Mouse (Mus musculus): Measurements from ENCODE around the gene Lcn12. TPM values are rescaled to one million over a fixed set of nuclear protein-coding genes. Genes with fewer than 3 reads are reported as not detected.

The Lcn12 gene
- polyA plus RNA-seq, 1 experiment from 2014 or later: not detected

GRCm38 (mm10) chr2:25509912-25510311 is 16.2 kb upstream of the Lcn12 start:
- Histone ChIP-seq H3K9ac (ENCODE audit: low read depth, low read length) (no peak overlapping the region), H3K4me1 (replicated peaks; ENCODE audit: control insufficient read depth, insufficient read depth, low read length) (no peaks in the 10 kb centered on the region), H3K27ac (ENCODE audit: low read depth, low read length) (no peak overlapping the region), H3K27me3 (ENCODE audit: control insufficient read depth, insufficient read depth, low read length) (no peaks in the 10 kb centered on the region), H3K36me3 (ENCODE audit: control insufficient read depth, insufficient read depth, low read length) (no peaks in the 10 kb centered on the region), H3K9me3 (ENCODE audit: control insufficient read depth, low read length) (no peaks in the 10 kb centered on the region), H3K4me3 (ENCODE audit: low read depth, low read length) (no peak overlapping the region), H3K4me2 (replicated peaks; ENCODE audit: low read depth, low read length) (no peak overlapping the region)
- ATAC-seq (ENCODE audit: low FRiP score) (no peak), DNase-seq (ENCODE audit: low spot score) (no peak)
- WGBS: 68% methylated on average over 3 of the region's 3 CpGs

- peak; percentile 17 for DNase-seq (ENCODE audit: low spot score)
- WGBS: 33% methylated on average over 5 of the region's 5 CpGs
These were observed 13.3 kb upstream of the Lcn12 start for GRCm38 (mm10) chr2:25506964-25507363.

GRCm38 (mm10) chr2:25505860-25506259 is 12.1 kb upstream of the Lcn12 start:
- no peak for ATAC-seq (ENCODE audit: low FRiP score)
- Histone ChIP-seq H3K9ac (ENCODE audit: low read depth, low read length) (no peak overlapping the region), H3K27me3 (ENCODE audit: control insufficient read depth, insufficient read depth, low read length) (no peaks in the 10 kb centered on the region), H3K36me3 (ENCODE audit: control insufficient read depth, insufficient read depth, low read length) (no peaks in the 10 kb centered on the region), H3K4me1 (replicated peaks; ENCODE audit: control insufficient read depth, insufficient read depth, low read length) (peaks cover 4% of the 10 kb centered on the region; the same call in 1 of the 2 replicates), H3K4me3 (ENCODE audit: low read depth, low read length) (no peak overlapping the region), H3K27ac (ENCODE audit: low read depth, low read length) (no peak overlapping the region), H3K4me2 (replicated peaks; ENCODE audit: low read depth, low read length) (no peak overlapping the region), H3K9me3 (ENCODE audit: control insufficient read depth, low read length) (no peaks in the 10 kb centered on the region)
- no peak for DNase-seq (ENCODE audit: low spot score)
- WGBS: 92% methylated on average over 4 of the region's 4 CpGs

More at GRCm38 (mm10) chr2:25506964-25507363, 13.3 kb upstream of the Lcn12 start:
- Histone ChIP-seq H3K27me3 (ENCODE audit: control insufficient read depth, insufficient read depth, low read length) (no peaks in the 10 kb centered on the region), H3K4me2 (replicated peaks; ENCODE audit: low read depth, low read length) (no peak overlapping the region), H3K27ac (ENCODE audit: low read depth, low read length) (no peak overlapping the region), H3K36me3 (ENCODE audit: control insufficient read depth, insufficient read depth, low read length) (no peaks in the 10 kb centered on the region), H3K9me3 (ENCODE audit: control insufficient read depth, low read length) (no peaks in the 10 kb centered on the region), H3K4me3 (ENCODE audit: low read depth, low read length) (no peak overlapping the region), H3K4me1 (replicated peaks; ENCODE audit: control insufficient read depth, insufficient read depth, low read length) (no peaks in the 10 kb centered on the region), H3K9ac (ENCODE audit: low read depth, low read length) (no peak overlapping the region)
- no peak for ATAC-seq (ENCODE audit: low FRiP score)

GRCm38 (mm10) chr2:25505000-25505399 is 11.3 kb upstream of the Lcn12 start:
- no peak overlapping the region for H3K4me3 ChIP-seq (ENCODE audit: low read depth, low read length)
- no peak overlapping the region for H3K27ac ChIP-seq (ENCODE audit: low read depth, low read length)
- peaks cover 4% of the 10 kb centered on the region; the same call in 1 of the 2 replicates for H3K4me1 ChIP-seq (replicated peaks; ENCODE audit: control insufficient read depth, insufficient read depth, low read length)
- H3K9ac ChIP-seq (ENCODE audit: low read depth, low read length): no peak overlapping the region
- WGBS: 94% methylated on average over 1 of the region's 1 CpGs
- no peaks in the 10 kb centered on the region for H3K36me3 ChIP-seq (ENCODE audit: control insufficient read depth, insufficient read depth, low read length)
- no peak for ATAC-seq (ENCODE audit: low FRiP score)
- no peak overlapping the region for H3K4me2 ChIP-seq (replicated peaks; ENCODE audit: low read depth, low read length)
- H3K27me3 ChIP-seq (ENCODE audit: control insufficient read depth, insufficient read depth, low read length): no peaks in the 10 kb centered on the region
- DNase-seq (ENCODE audit: low spot score): no peak
- H3K9me3 ChIP-seq (ENCODE audit: control insufficient read depth, low read length): no peaks in the 10 kb centered on the region

- 93% methylated on average over 19 of the region's 19 CpGs for WGBS
- Histone ChIP-seq H3K36me3 (ENCODE audit: control insufficient read depth, insufficient read depth, low read length) (no peaks in the 10 kb centered on the region), H3K27me3 (ENCODE audit: control insufficient read depth, insufficient read depth, low read length) (no peaks in the 10 kb centered on the region), H3K4me1 (replicated peaks; ENCODE audit: control insufficient read depth, insufficient read depth, low read length) (peaks cover 4% of the 10 kb centered on the region; the same call in 1 of the 2 replicates), H3K27ac (ENCODE audit: low read depth, low read length) (no peak overlapping the region), H3K4me3 (ENCODE audit: low read depth, low read length) (no peak overlapping the region), H3K9me3 (ENCODE audit: control insufficient read depth, low read length) (no peaks in the 10 kb centered on the region), H3K4me2 (replicated peaks; ENCODE audit: low read depth, low read length) (no peak overlapping the region), H3K9ac (ENCODE audit: low read depth, low read length) (no peak overlapping the region)
- ATAC-seq (ENCODE audit: low FRiP score): no peak
- DNase-seq (ENCODE audit: low spot score): no peak
These were observed 10.8 kb upstream of the Lcn12 start for GRCm38 (mm10) chr2:25504538-25504937.

- no peak overlapping the region for H3K27ac ChIP-seq (ENCODE audit: low read depth, low read length)
- H3K27me3 ChIP-seq (ENCODE audit: control insufficient read depth, insufficient read depth, low read length): no peaks in the 10 kb centered on the region
- H3K36me3 ChIP-seq (ENCODE audit: control insufficient read depth, insufficient read depth, low read length): no peaks in the 10 kb centered on the region
- DNase-seq (ENCODE audit: low spot score) (no peak), ATAC-seq (ENCODE audit: low FRiP score) (no peak)
- peaks cover 4% of the 10 kb centered on the region; the same call in 1 of the 2 replicates for H3K4me1 ChIP-seq (replicated peaks; ENCODE audit: control insufficient read depth, insufficient read depth, low read length)
- no peaks in the 10 kb centered on the region for H3K9me3 ChIP-seq (ENCODE audit: control insufficient read depth, low read length)
- H3K9ac ChIP-seq (ENCODE audit: low read depth, low read length): no peak overlapping the region
- no peak overlapping the region for H3K4me3 ChIP-seq (ENCODE audit: low read depth, low read length)
- 85% methylated on average over 3 of the region's 3 CpGs for WGBS
- H3K4me2 ChIP-seq (replicated peaks; ENCODE audit: low read depth, low read length): no peak overlapping the region
These were observed 9.0 kb upstream of the Lcn12 start for GRCm38 (mm10) chr2:25502726-25503125.

GRCm38 (mm10) chr2:25501593-25502486 is 8.1 kb upstream of the Lcn12 start, which contains the start of gene C8g:
C8g (minus strand) TSS chr2:25501719.
- Histone ChIP-seq H3K36me3 (ENCODE audit: control insufficient read depth, insufficient read depth, low read length) (no peaks in the 10 kb centered on the region), H3K27ac (ENCODE audit: low read depth, low read length) (0 out of 2 replicates have a peak within 1 kb of the TSS, but pooled peaks have one; percentile 19), H3K9ac (ENCODE audit: low read depth, low read length) (peak within 1 kb of the TSS; percentile 96), H3K4me2 (replicated peaks; ENCODE audit: low read depth, low read length) (peak within 1 kb of the TSS; percentile 83), H3K27me3 (ENCODE audit: control insufficient read depth, insufficient read depth, low read length) (no peaks in the 10 kb centered on the region), H3K4me3 (ENCODE audit: low read depth, low read length) (peak within 1 kb of the TSS; percentile 86), H3K4me1 (replicated peaks; ENCODE audit: control insufficient read depth, insufficient read depth, low read length) (peaks cover 4% of the 10 kb centered on the region; the same call in 1 of the 2 replicates), H3K9me3 (ENCODE audit: control insufficient read depth, low read length) (no peaks in the 10 kb centered on the region)
- 78% methylated on average over 20 of the region's 20 CpGs for WGBS
- DNase-seq (ENCODE audit: low spot score) (peak; percentile 23), ATAC-seq (ENCODE audit: low FRiP score) (no peak)

GRCm38 (mm10) chr2:25500576-25501405 is 7.1 kb upstream of the Lcn12 start, which contains the start of gene Fbxw5:
Fbxw5 (plus strand) TSS chr2:25500750.
- ATAC-seq (ENCODE audit: low FRiP score) (peak; percentile 87), DNase-seq (ENCODE audit: low spot score) (peak; percentile 94)
- peak within 1 kb of the TSS; percentile 96 for H3K9ac ChIP-seq (ENCODE audit: low read depth, low read length)
- H3K4me3 ChIP-seq (ENCODE audit: low read depth, low read length): peak within 1 kb of the TSS; percentile 86
- no peaks in the 10 kb centered on the region for H3K27me3 ChIP-seq (ENCODE audit: control insufficient read depth, insufficient read depth, low read length)
- H3K4me2 ChIP-seq (replicated peaks; ENCODE audit: low read depth, low read length): peak within 1 kb of the TSS; percentile 83
- H3K36me3 ChIP-seq (ENCODE audit: control insufficient read depth, insufficient read depth, low read length): no peaks in the 10 kb centered on the region
- H3K27ac ChIP-seq (ENCODE audit: low read depth, low read length): 0 out of 2 replicates have a peak within 1 kb of the TSS, but pooled peaks have one; percentile 19
- WGBS: 2% methylated on average over 27 of the region's 44 CpGs
- no peaks in the 10 kb centered on the region for H3K9me3 ChIP-seq (ENCODE audit: control insufficient read depth, low read length)
- peaks cover 4% of the 10 kb centered on the region; the same call in 1 of the 2 replicates for H3K4me1 ChIP-seq (replicated peaks; ENCODE audit: control insufficient read depth, insufficient read depth, low read length)

Data from hindbrain, embryonic 11.5 days (tissue).